Mouse (Mus musculus) liver, embryonic 14.5 days (tissue): Measurements from ENCODE around the gene Sell.

Source experiments
- CTCF ChIP-seq: IDR thresholded peaks from 2 replicates; pipeline ENCODE4 v1.5.1; 2016; ENCODE audit warnings: antibody characterized with exemption, low read depth, control low read depth
- EP300 ChIP-seq: IDR thresholded peaks from 2 replicates; pipeline ENCODE4 v1.6.1; 2016; ENCODE audit warnings: antibody characterized with exemption, low read depth

DNA sequence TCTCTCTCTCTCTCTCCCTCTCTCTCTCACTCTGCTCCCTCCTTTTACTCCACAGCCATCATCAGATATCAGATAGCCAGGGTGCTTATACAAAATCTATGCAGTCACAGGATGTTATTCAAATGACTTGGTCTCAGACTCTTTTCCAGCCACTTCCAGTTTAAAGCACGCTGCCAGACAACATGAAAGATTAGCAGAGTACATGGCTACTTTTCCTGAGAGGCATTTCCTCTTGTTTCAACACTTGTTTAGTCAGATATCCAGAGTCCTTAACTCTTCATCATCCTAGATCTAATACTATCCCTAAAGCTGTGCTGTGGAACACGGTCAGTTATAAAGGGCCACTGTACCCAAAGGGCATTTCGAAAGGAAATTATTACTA lies 59.0 kb downstream of the Sell start:
- TF ChIP-seq CTCF: no peak
- TF ChIP-seq EP300: no peak
